8 mouse cellular contexts compared by ENCODE assay signal in genomic region chr5:140611611-140612185, GRCm38 (mm10). TPM values are rescaled to one million over a fixed set of nuclear protein-coding genes. Genes with fewer than 3 reads are reported as not detected.
DNase-seq lines count a peak whose midpoint lies in the region; ATAC-seq and TF ChIP-seq lines count a peak whose summit lies in the region.

No protein-coding gene starts in this region.

- intact Hi-C loops in left cerebral cortex, postnatal 25 days (cut with DNase I): no loop called here

- peak overlapping the region; percentile 77 for H3K9ac ChIP-seq in lung, embryonic 15.5 days
- 0 out of 2 replicates have a peak overlapping the region, but pooled peaks have one; percentile 8 for H3K9ac ChIP-seq in limb, embryonic 15.5 days
- peak overlapping the region; percentile 53; the same call in 1 of the 2 replicates for H3K9ac ChIP-seq in neural tube, embryonic 14.5 days (replicated peaks; ENCODE audit: low read depth, low read length)

- peaks cover 18% of the 10 kb centered on the region for H3K36me3 ChIP-seq in lung, embryonic 15.5 days
- peaks cover 47% of the 10 kb centered on the region for H3K36me3 ChIP-seq in forebrain, embryonic 10.5 days (replicated peaks)
- peaks cover 28% of the 10 kb centered on the region for H3K36me3 ChIP-seq in limb, embryonic 15.5 days
- peaks cover 9% of the 10 kb centered on the region for H3K36me3 ChIP-seq in neural tube, embryonic 14.5 days (ENCODE audit: control insufficient read depth, insufficient read depth, low read length)

- peak overlapping the region; percentile 99 for H3K27ac ChIP-seq in lung, embryonic 15.5 days
- peak overlapping the region; percentile 95 for H3K27ac ChIP-seq in forebrain, embryonic 10.5 days
- H3K27ac ChIP-seq in limb, embryonic 15.5 days: peak overlapping the region; percentile 86
- H3K27ac ChIP-seq in neural tube, embryonic 14.5 days (ENCODE audit: low read depth, low read length): peak overlapping the region; percentile 86
- no peak overlapping the region for H3K27ac ChIP-seq in cerebellum, adult 2 months (ENCODE audit: insufficient read depth, low read length)

- H3K27me3 ChIP-seq in lung, embryonic 15.5 days: peaks cover 13% of the 10 kb centered on the region
- peaks cover 60% of the 10 kb centered on the region for H3K27me3 ChIP-seq in forebrain, embryonic 10.5 days (ENCODE audit: poor library complexity, severe bottlenecking)
- peaks cover 29% of the 10 kb centered on the region for H3K27me3 ChIP-seq in limb, embryonic 15.5 days
- no peaks in the 10 kb centered on the region; the same call in 1 of the 2 replicates for H3K27me3 ChIP-seq in neural tube, embryonic 14.5 days (ENCODE audit: control insufficient read depth, insufficient read depth, low read length)
- no peaks in the 10 kb centered on the region; the same call in 1 of the 2 replicates for H3K27me3 ChIP-seq in cerebellum, adult 2 months (ENCODE audit: control insufficient read depth, insufficient read depth, low read length)

- DNase-seq in lung, adult 18-20 months: no peak
- peak; percentile 80 for DNase-seq in forebrain, embryonic 10.5 days (ENCODE audit: extremely low spot score, low spot score)
- DNase-seq in thymus, adult 18-20 months: no peak
- no peak for DNase-seq in cerebellum, adult 2 months
- no peak for DNase-seq in left cerebral cortex, postnatal 25 days (ENCODE audit: low spot score in 2 of 2)

- peak overlapping the region; percentile 68 for H3K4me3 ChIP-seq in lung, embryonic 15.5 days
- peak overlapping the region; percentile 70 for H3K4me3 ChIP-seq in forebrain, embryonic 10.5 days
- H3K4me3 ChIP-seq in limb, embryonic 15.5 days: peak overlapping the region; percentile 57
- H3K4me3 ChIP-seq in neural tube, embryonic 14.5 days (ENCODE audit: low read depth, low read length): peak overlapping the region; percentile 45; the same call in 1 of the 2 replicates
- no peak overlapping the region for H3K4me3 ChIP-seq in cerebellum, adult 2 months (replicated peaks; ENCODE audit: insufficient read depth, low read depth, low read length)

- H3K4me1 ChIP-seq in lung, embryonic 15.5 days: peaks cover 52% of the 10 kb centered on the region
- H3K4me1 ChIP-seq in forebrain, embryonic 10.5 days: peaks cover 92% of the 10 kb centered on the region
- peaks cover 60% of the 10 kb centered on the region for H3K4me1 ChIP-seq in limb, embryonic 15.5 days
- H3K4me1 ChIP-seq in neural tube, embryonic 14.5 days (ENCODE audit: control insufficient read depth, insufficient read depth, low read length): peaks cover 34% of the 10 kb centered on the region
- H3K4me1 ChIP-seq in cerebellum, adult 2 months (ENCODE audit: control insufficient read depth, insufficient read depth, low read length): no peaks in the 10 kb centered on the region; the same call in 1 of the 2 replicates

- peak overlapping the region; percentile 91 for H3K4me2 ChIP-seq in lung, embryonic 15.5 days
- H3K4me2 ChIP-seq in limb, embryonic 15.5 days: peak overlapping the region; percentile 91
- peak overlapping the region; percentile 85 for H3K4me2 ChIP-seq in neural tube, embryonic 14.5 days (ENCODE audit: low read depth, low read length)

- TF ChIP-seq POLR2A in cerebellum, adult 2 months (IDR thresholded peaks at IDR 0.05; ENCODE audit: borderline replicate concordance, insufficient read depth, low read length): no peak

- 19% methylated on average over 15 of the region's 15 CpGs for WGBS in lung, embryonic 15.5 days
- WGBS in forebrain, embryonic 10.5 days: 7% methylated on average over 15 of the region's 15 CpGs
- WGBS in limb, embryonic 15.5 days: 28% methylated on average over 15 of the region's 15 CpGs
- 7% methylated on average over 15 of the region's 15 CpGs for WGBS in neural tube, embryonic 14.5 days
- WGBS in cerebellum, adult 2 months: 12% methylated on average over 15 of the region's 15 CpGs

- no peaks in the 10 kb centered on the region for H3K9me3 ChIP-seq in lung, embryonic 15.5 days
- no peaks in the 10 kb centered on the region for H3K9me3 ChIP-seq in forebrain, embryonic 10.5 days
- H3K9me3 ChIP-seq in limb, embryonic 15.5 days: no peaks in the 10 kb centered on the region
- no peaks in the 10 kb centered on the region for H3K9me3 ChIP-seq in neural tube, embryonic 14.5 days (ENCODE audit: control insufficient read depth, low read length)

- no peak for TF ChIP-seq CTCF in cerebellum, adult 2 months (IDR thresholded peaks at IDR 0.05; ENCODE audit: borderline replicate concordance, insufficient read depth, low read depth, low read length)

- peak; percentile 34 for ATAC-seq in lung, embryonic 15.5 days (ENCODE audit: borderline replicate concordance, extremely low read depth, low FRiP score, low TSS enrichment)
- ATAC-seq in limb, embryonic 15.5 days (ENCODE audit: insufficient number of reproducible peaks, low FRiP score, low TSS enrichment, low read depth): no peak
- no peak for ATAC-seq in neural tube, embryonic 14.5 days (ENCODE audit: low read depth)

RNA-seq across cellular contexts. Expression of gene Lfng, which starts 4.6 kb away (rescaled TPM):
- 22.5 and 27.8 TPM in 2 replicates for polyA plus RNA-seq in lung, embryonic 15.5 days (2015; fragmentation: Nextera tagmentation; extraction: Ambion mirVana)
- 33.1 and 33.3 TPM in 2 replicates for polyA plus RNA-seq in forebrain, embryonic 10.5 days (2016; fragmentation: Nextera tagmentation; extraction: Ambion mirVana)
- polyA plus RNA-seq in limb, embryonic 15.5 days (2015; fragmentation: Nextera tagmentation; extraction: Ambion mirVana): 16.9 and 19.7 TPM in 2 replicates
- 17.7 and 18.2 TPM in 2 replicates for polyA plus RNA-seq in neural tube, embryonic 14.5 days (2014; fragmentation: Nextera tagmentation; extraction: Ambion mirVana)
- 48.7 and 53.4 TPM in 2 replicates for polyA plus RNA-seq in cerebellum, adult 2 months (2012; rRNA removed)
- 10 to 100 TPM; 19.3 to 21.1 TPM for total RNA-seq in left cerebral cortex, postnatal 25 days (2021)

RNA-seq across cellular contexts. Expression of gene Ttyh3, which starts 37.1 kb away (rescaled TPM):
- 38.0 and 39.1 TPM in 2 replicates for polyA plus RNA-seq in lung, embryonic 15.5 days (2015; fragmentation: Nextera tagmentation; extraction: Ambion mirVana)
- polyA plus RNA-seq in forebrain, embryonic 10.5 days (2016; fragmentation: Nextera tagmentation; extraction: Ambion mirVana): 31.6 and 35.7 TPM in 2 replicates
- polyA plus RNA-seq in limb, embryonic 15.5 days (2015; fragmentation: Nextera tagmentation; extraction: Ambion mirVana): 29.9 and 34.1 TPM in 2 replicates
- polyA plus RNA-seq in neural tube, embryonic 14.5 days (2014; fragmentation: Nextera tagmentation; extraction: Ambion mirVana): 85.5 and 89.4 TPM in 2 replicates
- 86.0 and 96.1 TPM in 2 replicates for polyA plus RNA-seq in cerebellum, adult 2 months (2012; rRNA removed)
- 100 to 1,000 TPM; 272 to 289 TPM for total RNA-seq in left cerebral cortex, postnatal 25 days (2021)

RNA-seq across cellular contexts. Expression of gene Grifin, which starts 46.8 kb away (rescaled TPM):
- polyA plus RNA-seq in lung, embryonic 15.5 days (2015; fragmentation: Nextera tagmentation; extraction: Ambion mirVana): 0.28 TPM in 1 of 2 replicates, not detected in the other
- polyA plus RNA-seq in forebrain, embryonic 10.5 days (2016; fragmentation: Nextera tagmentation; extraction: Ambion mirVana): not detected in 2 replicates
- 0.31 TPM in 1 of 2 replicates, not detected in the other for polyA plus RNA-seq in limb, embryonic 15.5 days (2015; fragmentation: Nextera tagmentation; extraction: Ambion mirVana)
- polyA plus RNA-seq in neural tube, embryonic 14.5 days (2014; fragmentation: Nextera tagmentation; extraction: Ambion mirVana): not detected in 2 replicates
- 0.82 and 1.4 TPM in 2 replicates for polyA plus RNA-seq in cerebellum, adult 2 months (2012; rRNA removed)
- not detected for total RNA-seq in left cerebral cortex, postnatal 25 days (2021)

Comparison
In these comparisons a context has a peak if more than half of its experiments do, and no peak if none do; other contexts are left out.
1. H3K9ac ChIP-seq: peak in every context shown above with its lines; median percentile 77 in lung, embryonic 15.5 days; 53 in neural tube, embryonic 14.5 days; 8 in limb, embryonic 15.5 days.